Mouse (Mus musculus) neural tube, embryonic 14.5 days (tissue): ENCODE measurements around the gene Erlin1. TPM values are rescaled to one million over a fixed set of nuclear protein-coding genes. Genes with fewer than 3 reads are reported as not detected.

Experiments used
- ATAC-seq: fragments of 200-750 bp; cut with Nextera tagmentation; 2 replicates; pipeline ENCODE4 v1.8.0; 2017; ENCODE audit warnings: low read depth, mild to moderate bottlenecking, moderate TSS enrichment, moderate library complexity
- H3K27ac ChIP-seq: fragments of 300-500 bp; sonication (generic); 2 replicates; pipeline ENCODE4 v1.5.1; 2014; ENCODE audit warnings: low read depth, mild to moderate bottlenecking, control low read depth, low read length, moderate library complexity, mixed read lengths
- H3K27me3 ChIP-seq: fragments of 300-500 bp; sonication (generic); 2 replicates; pipeline ENCODE4 v1.6.1; 2014; ENCODE audit warnings: low read length; ENCODE audit not compliant: control insufficient read depth, insufficient read depth
- H3K36me3 ChIP-seq: fragments of 300-500 bp; sonication (generic); 2 replicates; pipeline ENCODE4 v1.6.1; 2014; ENCODE audit warnings: low read length, mixed read lengths; ENCODE audit not compliant: control insufficient read depth, insufficient read depth
- H3K4me1 ChIP-seq: fragments of 300-500 bp; sonication (generic); 2 replicates; pipeline ENCODE4 v1.6.1; 2014; ENCODE audit warnings: low read length; ENCODE audit not compliant: control insufficient read depth, insufficient read depth
- H3K4me2 ChIP-seq: fragments of 300-500 bp; sonication (generic); 2 replicates; pipeline ENCODE4 v1.6.1; 2014; ENCODE audit warnings: mild to moderate bottlenecking, low read depth, low read length, control low read depth
- H3K4me3 ChIP-seq: fragments of 300-500 bp; sonication (generic); 2 replicates; pipeline ENCODE4 v1.5.1; 2014; ENCODE audit warnings: low read depth, low read length, control low read depth, mixed read lengths
- H3K9ac ChIP-seq: fragments of 300-500 bp; sonication (generic); replicated peaks from 2 replicates; pipeline ENCODE4 v1.6.1; 2014; ENCODE audit warnings: low read depth, mild to moderate bottlenecking, control low read depth, low read length, mixed read lengths
- H3K9me3 ChIP-seq: fragments of 300-500 bp; sonication (generic); 2 replicates; pipeline ENCODE4 v1.6.1; 2016; ENCODE audit warnings: low read length; ENCODE audit not compliant: control insufficient read depth
- WGBS: fragments of 180-500 bp; shearing (Covaris S2); extraction: QIAGEN DNeasy Blood & Tissue Kit; methylation state at CpG from one replicate; pipeline ENCODE4 v1.1.7; 2014; 5-methylcytosine and 5-hydroxymethylcytosine counted together
- polyA plus RNA-seq: library from polyadenylated mRNA; unstranded; fragments of >200 nt; fragmentation: Nextera tagmentation; extraction: Ambion mirVana; gene quantifications from 2 replicates; pipeline ENCODE4 v1.2.1, GENCODE M21; 2014

The Erlin1 gene
- polyA plus RNA-seq, 1 experiment from 2014 or later: 16.7 TPM

DNA sequence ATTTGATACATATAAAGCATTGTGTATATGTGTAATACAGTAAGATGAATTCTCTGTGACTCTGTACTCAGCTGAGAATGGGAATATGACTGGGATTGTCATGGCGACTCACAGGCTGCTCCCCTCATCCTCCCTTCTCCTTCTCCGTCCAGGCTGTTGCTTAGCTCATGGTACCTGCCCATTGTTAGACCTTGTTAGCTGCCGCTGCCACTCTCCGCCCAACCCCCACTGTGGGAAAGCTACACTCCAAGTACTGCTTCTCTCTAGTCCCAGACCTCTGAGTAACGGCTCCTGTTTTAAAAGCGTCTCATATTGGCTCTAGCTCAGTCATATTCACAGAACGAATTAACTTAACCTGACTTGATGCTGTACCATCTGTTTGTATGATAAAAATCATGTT lies 49.8 kb downstream of the Erlin1 start:
- Histone ChIP-seq H3K36me3 (no peaks in the 10 kb centered on the region), H3K4me3 (no peak overlapping the region), H3K27ac (no peak overlapping the region), H3K4me2 (no peak overlapping the region), H3K27me3 (no peaks in the 10 kb centered on the region), H3K9ac (no peak overlapping the region), H3K4me1 (no peaks in the 10 kb centered on the region), H3K9me3 (no peaks in the 10 kb centered on the region)
- 65% methylated on average over 7 of the region's 7 CpGs for WGBS
- ATAC-seq: no peak

DNA sequence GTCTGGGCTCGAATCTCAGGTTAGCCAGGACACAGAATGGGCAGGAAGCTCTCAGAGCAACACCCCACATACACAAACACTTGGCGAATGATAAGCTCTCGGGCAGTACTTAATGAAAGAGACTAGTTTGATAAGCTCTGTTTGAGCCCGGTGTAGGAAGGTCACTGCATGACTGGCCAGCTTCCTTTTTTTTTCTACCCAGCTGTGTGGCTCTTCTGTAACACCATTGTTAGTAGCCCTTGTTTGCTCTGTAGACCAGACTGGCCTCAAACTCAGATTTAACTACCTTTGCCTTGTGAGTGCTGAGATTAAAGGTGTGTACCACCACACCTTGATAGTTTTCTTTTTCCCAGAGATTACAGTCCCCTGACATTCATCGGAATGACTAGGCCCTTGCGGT lies 55.7 kb downstream of the Erlin1 start:
- 87% methylated on average over 6 of the region's 6 CpGs for WGBS
- ATAC-seq: no peak

DNA sequence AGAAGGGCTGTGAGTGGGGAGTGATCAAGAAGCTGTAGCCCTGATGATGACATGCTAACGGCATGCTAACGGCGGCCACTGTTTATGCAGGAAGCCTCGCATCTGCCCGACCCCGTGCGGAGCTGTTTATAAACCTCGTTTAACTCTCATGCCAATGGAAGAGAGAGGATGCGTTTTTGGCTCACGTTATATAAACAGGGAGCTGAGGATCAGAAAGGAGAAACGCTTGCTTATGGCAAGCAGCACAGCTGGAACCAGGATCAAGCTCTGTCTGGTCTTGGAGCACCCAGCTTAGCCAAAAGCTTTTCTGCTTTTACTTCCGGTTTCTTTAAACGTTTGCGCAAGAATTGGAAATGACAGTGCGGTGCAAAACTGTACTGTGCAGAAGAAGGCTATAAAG lies 60.8 kb downstream of the Erlin1 start:
- H3K36me3 ChIP-seq: no peaks in the 10 kb centered on the region
- no peak overlapping the region for H3K4me2 ChIP-seq
- no peak overlapping the region for H3K4me3 ChIP-seq
- no peak overlapping the region for H3K9ac ChIP-seq
- no peak for ATAC-seq
- WGBS: 78% methylated on average over 15 of the region's 15 CpGs
- H3K9me3 ChIP-seq: no peaks in the 10 kb centered on the region
- no peaks in the 10 kb centered on the region for H3K27me3 ChIP-seq
- H3K27ac ChIP-seq: no peak overlapping the region
- no peaks in the 10 kb centered on the region for H3K4me1 ChIP-seq

More for the DNA sequence above, 55.7 kb downstream of the Erlin1 start:
- no peak overlapping the region for H3K9ac ChIP-seq
- no peaks in the 10 kb centered on the region for H3K9me3 ChIP-seq
- no peaks in the 10 kb centered on the region for H3K4me1 ChIP-seq
- no peak overlapping the region for H3K4me3 ChIP-seq
- no peak overlapping the region for H3K27ac ChIP-seq
- H3K27me3 ChIP-seq: no peaks in the 10 kb centered on the region
- no peak overlapping the region for H3K4me2 ChIP-seq
- H3K36me3 ChIP-seq: no peaks in the 10 kb centered on the region

DNA sequence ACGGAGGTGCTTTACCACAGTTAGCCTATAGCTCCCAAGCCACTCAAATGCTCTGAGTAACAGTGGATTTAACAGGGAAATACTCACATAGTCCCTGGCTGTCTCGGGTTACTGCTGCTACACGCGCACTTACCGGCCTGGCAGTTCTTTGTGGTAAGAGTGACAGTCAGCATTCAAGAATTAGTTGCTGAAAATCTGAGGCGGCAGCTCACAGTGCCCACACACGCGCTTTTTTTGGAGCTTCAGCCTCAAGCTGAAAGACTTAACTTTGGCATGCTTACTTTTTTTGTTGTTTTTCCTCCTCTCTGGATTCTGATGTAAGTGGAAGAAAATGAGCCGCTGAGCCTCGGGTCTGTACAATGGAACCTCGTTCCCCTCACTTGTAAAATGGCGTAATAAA lies 62.4 kb downstream of the Erlin1 start:
- no peak overlapping the region for H3K9ac ChIP-seq
- no peaks in the 10 kb centered on the region for H3K4me1 ChIP-seq
- no peaks in the 10 kb centered on the region for H3K27me3 ChIP-seq
- WGBS: 58% methylated on average over 12 of the region's 12 CpGs
- no peak overlapping the region for H3K4me2 ChIP-seq
- no peak overlapping the region for H3K27ac ChIP-seq
- H3K4me3 ChIP-seq: no peak overlapping the region
- H3K36me3 ChIP-seq: no peaks in the 10 kb centered on the region
- no peaks in the 10 kb centered on the region for H3K9me3 ChIP-seq
- ATAC-seq: no peak

DNA sequence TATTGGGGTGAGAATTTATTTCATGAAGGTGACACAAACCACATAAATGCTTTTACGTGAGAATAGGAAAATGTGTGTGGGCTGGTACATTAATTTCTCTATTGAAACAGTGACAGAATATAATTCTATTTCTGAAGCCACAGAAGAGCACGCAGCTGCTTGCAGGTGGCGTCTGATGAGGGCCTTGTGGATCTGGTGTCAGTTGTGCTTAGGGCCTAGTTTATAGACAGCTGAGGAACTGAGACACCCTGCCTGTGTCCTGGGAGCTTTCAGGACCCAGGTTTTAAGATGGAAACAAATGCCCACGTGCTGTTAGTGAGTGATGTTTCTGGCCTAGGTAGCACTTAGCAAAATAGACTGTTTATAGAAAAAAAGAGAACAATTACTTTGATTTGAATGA lies 64.6 kb downstream of the Erlin1 start:
- 79% methylated on average over 4 of the region's 4 CpGs for WGBS
- ATAC-seq: no peak

DNA sequence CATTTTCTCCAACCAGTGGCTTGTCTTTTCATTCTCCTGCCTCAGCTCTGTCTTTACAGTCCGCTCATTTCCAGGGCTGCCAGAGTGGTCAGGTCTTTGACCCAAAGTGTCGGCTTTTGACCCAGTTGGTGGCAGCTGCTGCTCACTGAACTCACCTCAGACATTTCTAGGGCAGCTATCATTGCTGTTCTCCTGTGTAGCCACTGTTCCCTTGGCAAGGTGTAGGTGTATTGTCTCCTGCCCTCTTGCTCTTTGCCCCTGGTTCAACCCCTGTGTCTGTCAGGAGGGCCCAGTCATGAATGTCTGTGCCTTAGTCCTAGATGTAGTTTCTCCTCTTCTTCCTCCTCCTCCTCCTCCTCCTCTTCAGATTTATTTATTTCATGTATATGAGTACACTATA lies 65.3 kb downstream of the Erlin1 start:
- H3K4me2 ChIP-seq: no peak overlapping the region
- H3K27ac ChIP-seq: no peak overlapping the region
- H3K9ac ChIP-seq: no peak overlapping the region
- ATAC-seq: no peak
- H3K36me3 ChIP-seq: no peaks in the 10 kb centered on the region
- no peak overlapping the region for H3K4me3 ChIP-seq
- H3K9me3 ChIP-seq: no peaks in the 10 kb centered on the region
- H3K27me3 ChIP-seq: no peaks in the 10 kb centered on the region
- 94% methylated on average over 2 of the region's 2 CpGs for WGBS
- no peaks in the 10 kb centered on the region for H3K4me1 ChIP-seq

More for the DNA sequence above, 64.6 kb downstream of the Erlin1 start:
- H3K4me3 ChIP-seq: no peak overlapping the region
- no peaks in the 10 kb centered on the region for H3K36me3 ChIP-seq
- no peak overlapping the region for H3K9ac ChIP-seq
- no peak overlapping the region for H3K27ac ChIP-seq
- H3K27me3 ChIP-seq: no peaks in the 10 kb centered on the region
- no peaks in the 10 kb centered on the region for H3K4me1 ChIP-seq
- H3K9me3 ChIP-seq: no peaks in the 10 kb centered on the region
- H3K4me2 ChIP-seq: no peak overlapping the region

DNA sequence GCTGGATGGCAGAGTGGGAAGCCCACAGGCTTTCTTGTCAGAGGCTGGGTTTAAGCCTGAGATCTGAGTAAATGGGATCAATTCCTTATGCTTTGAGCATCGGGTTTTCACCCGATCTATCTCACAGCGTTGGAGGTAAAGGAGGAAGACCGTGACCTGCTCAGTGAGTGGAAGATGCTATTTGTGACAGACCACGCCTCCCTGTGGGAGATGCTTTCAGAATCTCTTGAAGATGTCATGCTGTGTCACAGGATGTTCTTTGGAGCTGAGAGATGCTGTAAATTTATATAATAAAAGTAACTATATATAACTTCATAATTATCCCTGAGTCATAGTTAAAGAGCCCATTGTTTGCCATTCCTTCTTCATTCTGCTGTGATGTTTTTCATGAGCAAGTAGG lies 68.9 kb downstream of the Erlin1 start:
- Histone ChIP-seq H3K9ac (no peak overlapping the region), H3K4me1 (no peaks in the 10 kb centered on the region), H3K4me2 (no peak overlapping the region), H3K27me3 (no peaks in the 10 kb centered on the region), H3K36me3 (no peaks in the 10 kb centered on the region), H3K4me3 (no peak overlapping the region), H3K9me3 (no peaks in the 10 kb centered on the region), H3K27ac (no peak overlapping the region)
- no peak for ATAC-seq
- 78% methylated on average over 5 of the region's 5 CpGs for WGBS

DNA sequence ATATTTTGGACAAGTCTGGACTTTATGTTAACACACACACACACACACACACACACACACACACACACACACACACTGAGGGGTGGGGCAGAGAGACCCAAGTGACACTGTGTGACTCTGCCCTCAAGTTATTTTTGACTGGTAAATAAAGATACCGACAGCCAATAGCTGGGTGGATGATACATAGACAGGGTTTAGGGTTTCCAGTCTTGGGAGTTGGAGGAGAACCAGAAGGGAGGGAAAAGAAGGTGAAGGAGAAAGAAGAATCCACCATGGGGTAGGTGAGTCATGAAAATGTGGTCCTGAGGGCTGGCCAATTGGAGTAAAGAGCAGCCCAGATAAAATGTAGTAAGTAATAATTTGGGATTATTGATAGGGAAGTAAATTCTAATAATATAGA lies 69.5 kb downstream of the Erlin1 start:
- Histone ChIP-seq H3K4me3 (no peak overlapping the region), H3K36me3 (no peaks in the 10 kb centered on the region), H3K9ac (no peak overlapping the region), H3K27me3 (no peaks in the 10 kb centered on the region), H3K4me2 (no peak overlapping the region), H3K4me1 (no peaks in the 10 kb centered on the region), H3K9me3 (no peaks in the 10 kb centered on the region), H3K27ac (no peak overlapping the region)
- ATAC-seq: no peak
- WGBS: 94% methylated on average over 1 of the region's 1 CpGs

DNA sequence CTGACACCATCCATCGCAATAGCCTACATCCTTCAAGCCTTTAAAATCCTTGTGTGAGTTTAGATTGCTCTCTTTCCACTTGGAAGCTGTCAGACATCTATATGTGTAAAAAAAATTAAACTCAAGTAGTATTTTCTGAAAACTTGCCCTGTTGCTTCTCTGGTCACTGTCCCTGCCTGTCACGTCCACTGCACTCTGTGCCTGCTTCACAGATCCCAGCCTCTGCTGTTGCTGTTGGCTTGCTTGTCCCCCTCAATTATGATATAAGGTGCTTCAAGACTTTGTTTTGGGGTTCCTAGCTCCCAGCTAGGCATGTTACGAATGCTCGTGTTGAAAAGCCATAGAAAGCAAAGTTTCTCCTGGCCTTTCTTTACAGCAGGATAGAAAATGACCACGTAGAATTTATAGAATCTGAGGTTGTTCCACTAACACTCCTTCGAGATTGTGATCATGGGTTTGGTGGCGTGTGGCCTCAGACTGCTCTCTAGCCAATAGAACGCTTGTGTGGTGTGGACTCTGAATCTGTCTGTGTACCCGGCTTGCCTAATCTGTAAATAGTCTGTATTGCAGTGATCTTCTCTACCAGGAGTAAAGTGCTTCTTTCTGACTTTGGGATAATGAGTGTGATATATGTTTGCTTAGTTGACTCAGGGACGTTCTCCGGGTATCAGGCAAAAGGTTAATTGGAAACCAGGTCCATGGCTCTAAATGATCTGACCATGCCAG lies 70.6 kb downstream of the Erlin1 start:
- Histone ChIP-seq H3K27ac (no peak overlapping the region), H3K4me1 (no peaks in the 10 kb centered on the region), H3K27me3 (no peaks in the 10 kb centered on the region), H3K9me3 (no peaks in the 10 kb centered on the region), H3K36me3 (no peaks in the 10 kb centered on the region), H3K4me3 (no peak overlapping the region), H3K4me2 (no peak overlapping the region), H3K9ac (no peak overlapping the region)
- WGBS: 89% methylated on average over 11 of the region's 11 CpGs
- ATAC-seq: no peak
